Comparison of ENCODE assay signal across 1 mouse cellular context in genomic region chr2:29802075-29802826, GRCm38 (mm10).
A peak's percentile ranks its signal among the peaks of the same experiment; 100 is the strongest.
TF ChIP-seq lines count a peak whose summit lies in the region.

Gene Slc27a4, plus strand, starts transcription at chr2:29802634.

TF ChIP-seq in CH12.LX, 34 proteins besides CTCF, POLR2A, EP300 and RAD21 (continued from another document):
- TF ChIP-seq ZMIZ1 (IDR thresholded peaks at IDR 0.05; ENCODE audit: low read depth, low read length): peak; percentile 84
- TF ChIP-seq MXI1 (IDR thresholded peaks at IDR 0.05; ENCODE audit: low read depth, low read length): peak; percentile 77
- TF ChIP-seq SIN3A (IDR thresholded peaks at IDR 0.05; ENCODE audit: low read length): peak; percentile 80
- peak; percentile 100 for TF ChIP-seq HCFC1 (IDR thresholded peaks at IDR 0.05; ENCODE audit: low read depth, low read length)
- peak; percentile 26; the same call in 1 of the 2 replicates for TF ChIP-seq CHD2 (IDR thresholded peaks at IDR 0.05; ENCODE audit: low read length)
- TF ChIP-seq GABPA (IDR thresholded peaks at IDR 0.05; ENCODE audit: insufficient replicate concordance, low read depth, low read length): peak; percentile 66; the same call in 1 of the 2 replicates
- no peak for TF ChIP-seq JUND (conservative IDR thresholded peaks at IDR 0.05; ENCODE audit: low read depth, low read length)
- TF ChIP-seq NELFE (IDR thresholded peaks at IDR 0.05; ENCODE audit: low read depth, low read length): peak; percentile 58; the same call in 1 of the 2 replicates
